Mouse (Mus musculus): Measurements from ENCODE around the gene Hdac11. TPM values are rescaled to one million over a fixed set of nuclear protein-coding genes. Genes with fewer than 3 reads are reported as not detected.

Gene Hdac11
- 71.6 TPM for polyA plus RNA-seq (2014; fragmentation: Illumina TruSeq; extraction: RNeasy Lipid Tissue Mini Kit (QIAGEN cat#74804); ENCODE audit: low read depth, low replicate concordance)

DNA sequence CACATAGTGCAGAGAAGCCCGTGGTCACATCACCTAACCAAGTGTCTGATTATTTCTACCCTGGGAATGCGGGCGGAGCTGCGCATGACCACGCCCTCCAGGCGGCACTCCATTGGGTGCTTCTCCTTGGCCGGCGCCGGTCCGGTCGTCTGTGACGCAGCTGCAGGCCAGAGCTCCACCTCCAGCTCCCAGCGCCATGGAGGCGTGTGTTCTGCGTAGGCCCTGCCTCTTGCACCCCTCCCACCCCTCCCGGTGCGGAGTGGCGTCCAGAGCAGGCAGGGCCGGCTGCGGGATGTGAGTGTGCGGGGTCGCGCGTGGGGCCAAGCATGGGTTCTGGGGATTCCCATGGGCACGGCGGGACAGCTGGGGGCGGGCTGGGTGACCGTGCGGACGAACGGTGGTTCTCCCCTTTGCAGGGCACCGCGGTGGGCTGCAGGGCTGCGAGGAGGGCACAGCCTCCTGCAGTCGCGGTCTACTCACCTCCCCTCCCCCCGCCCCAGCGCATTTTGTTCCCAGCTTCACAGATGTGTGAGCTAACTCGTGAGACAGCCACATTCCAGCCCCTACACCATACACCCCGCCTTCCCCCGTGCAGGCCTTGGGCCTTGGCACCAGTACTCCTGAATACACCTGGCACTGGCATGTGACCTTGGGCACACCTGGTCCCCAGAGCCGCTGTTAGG, at the start of gene Hdac11:
TSS of gene Hdac11 (plus strand) at position 112 of the 683 bp plus-strand sequence.

DNA sequence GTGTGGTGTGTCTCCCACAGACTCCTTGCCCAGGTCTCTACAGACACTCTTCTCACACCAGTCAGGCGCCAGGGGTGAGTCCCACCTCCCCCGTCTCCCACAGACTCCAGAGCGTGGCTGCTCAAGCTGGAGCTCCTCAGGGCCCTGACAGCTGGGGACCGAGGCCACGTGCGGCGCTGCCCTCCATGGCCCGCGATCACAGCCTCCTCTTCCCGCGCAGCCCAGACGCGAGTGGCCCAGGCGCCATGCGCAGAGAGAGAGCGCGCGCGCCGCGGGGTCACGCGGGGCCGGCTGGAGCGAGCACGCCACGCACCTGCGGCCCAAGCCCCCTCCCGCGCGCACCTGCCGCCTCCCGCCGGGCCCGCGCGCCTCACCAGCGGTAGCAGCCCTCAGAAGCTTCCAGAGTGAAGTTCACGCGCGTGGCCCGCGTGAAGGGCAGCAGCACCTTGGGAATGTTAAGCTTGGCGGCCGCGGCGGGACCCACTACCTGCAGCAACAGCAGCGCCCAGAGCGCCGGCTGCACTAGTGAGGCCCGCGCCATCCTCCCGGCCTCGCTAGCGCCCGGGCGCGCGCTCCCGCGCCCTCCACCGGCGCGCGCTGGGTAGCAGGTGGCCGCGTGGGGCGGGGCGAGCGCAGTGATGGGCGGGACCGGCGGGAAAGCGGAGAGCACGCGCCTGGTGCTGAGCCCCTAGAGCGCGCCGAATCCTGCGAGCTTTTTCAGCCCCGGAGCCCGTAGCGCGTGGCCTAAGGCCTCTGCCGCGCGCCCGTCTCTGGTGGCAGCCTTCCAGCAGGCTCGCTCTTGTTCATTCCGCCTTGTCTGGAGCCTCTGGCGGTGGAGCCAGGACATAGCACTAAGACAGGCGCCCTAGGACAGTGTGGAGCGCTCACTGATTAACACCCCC, 40.0 kb upstream of the Hdac11 start, which contains the start of gene Nup210:
TSS of gene Nup210 (minus strand) at position 586 of the 902 bp plus-strand sequence.

DNA sequence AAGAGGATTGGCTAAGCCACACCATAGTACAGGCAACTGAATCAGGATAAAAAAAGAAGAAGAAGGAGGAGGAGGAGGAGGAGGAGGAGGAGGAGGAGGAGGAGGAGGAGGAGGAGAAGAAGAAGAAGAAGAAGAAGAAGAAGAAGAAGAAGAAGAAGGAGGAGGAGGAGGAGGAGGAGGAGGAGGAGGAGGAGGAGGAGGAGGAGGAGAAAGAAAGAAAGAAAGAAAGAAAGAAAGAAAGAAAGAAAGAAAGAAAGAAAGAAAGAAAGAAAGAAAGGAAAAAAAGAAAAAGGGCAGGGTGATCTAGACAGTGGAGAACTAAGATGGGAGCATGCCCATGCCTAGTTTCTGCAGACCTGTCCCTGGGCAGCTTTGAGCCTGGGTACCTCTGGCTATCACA, 55.7 kb downstream of the Hdac11 start, which contains the start of gene Fbln2:
TSS of gene Fbln2 (plus strand) at position 301 of the 400 bp plus-strand sequence.

Other genes with a start within 250 kb of the Hdac11 start
- gene Iqsec1, start 168.0 kb upstream of the Hdac11 start, polyA plus RNA-seq (2014; fragmentation: Illumina TruSeq; extraction: RNeasy Lipid Tissue Mini Kit (QIAGEN cat#74804); ENCODE audit: low read depth, low replicate concordance): 61.8 TPM
- 40.6 TPM for gene Nup210, start 39.8 kb upstream of the Hdac11 start, polyA plus RNA-seq (2014; fragmentation: Illumina TruSeq; extraction: RNeasy Lipid Tissue Mini Kit (QIAGEN cat#74804); ENCODE audit: low read depth, low replicate concordance)
- gene Fbln2, start 55.8 kb downstream of the Hdac11 start, polyA plus RNA-seq (2014; fragmentation: Illumina TruSeq; extraction: RNeasy Lipid Tissue Mini Kit (QIAGEN cat#74804); ENCODE audit: low read depth, low replicate concordance): 59.5 TPM

Measured in adipose tissue, adult 10 weeks (tissue).